Mouse (Mus musculus): ENCODE measurements at regions not wholly inside any gene's neighbourhood (a gene's known extent, or its start where the extent isn't known, plus 50 kb on each side); places are given as distances from the start of the nearest gene placed in this dataset.

DNA sequence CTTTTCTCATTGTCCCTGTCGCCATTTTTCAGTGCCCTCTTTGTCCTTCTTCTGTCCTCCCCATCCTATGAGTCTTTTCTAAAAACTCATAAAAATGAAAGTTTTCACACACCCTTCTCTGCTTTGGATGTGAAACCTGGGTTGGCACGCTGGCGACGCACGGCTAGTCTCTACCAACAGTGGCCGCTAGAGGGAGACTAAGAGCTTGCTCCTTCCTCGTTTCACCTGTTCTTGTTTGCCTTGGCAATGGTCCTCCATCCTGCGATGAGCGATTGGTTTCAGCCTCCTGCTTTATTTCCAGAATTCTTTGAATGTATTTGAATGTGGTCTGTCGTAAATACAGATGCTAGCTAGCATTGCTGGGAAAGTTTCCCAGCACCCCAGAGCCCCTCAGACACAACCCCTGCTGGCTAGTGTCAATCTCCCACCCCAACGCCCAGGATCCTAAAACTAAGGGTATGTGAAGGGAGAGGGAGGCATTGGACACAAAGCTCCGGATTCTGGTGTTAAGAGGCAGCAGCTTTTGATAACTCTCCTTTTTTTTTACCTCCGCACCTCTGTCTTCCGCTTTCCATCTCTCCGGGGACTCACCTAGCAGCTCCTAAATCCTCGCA is 85.8 kb upstream of the Hmcn1 start:
- H3K27me3 ChIP-seq (replicated peaks), result no peaks in the 10 kb centered on the region
- H3K4me3 ChIP-seq, result no peak overlapping the region
- H3K4me2 ChIP-seq, result no peak overlapping the region
- WGBS, result 35% methylated on average over 16 of the region's 16 CpGs
- no peaks in the 10 kb centered on the region for H3K9me3 ChIP-seq
- no peak overlapping the region for H3K27ac ChIP-seq
- H3K36me3 ChIP-seq (replicated peaks), result no peaks in the 10 kb centered on the region
- peak; percentile 90 for ATAC-seq (replicated peaks)
- no peaks in the 10 kb centered on the region for H3K4me1 ChIP-seq
- no peak overlapping the region for H3K9ac ChIP-seq

- H3K27me3 ChIP-seq (replicated peaks), result no peaks in the 10 kb centered on the region
- no peak overlapping the region for H3K4me3 ChIP-seq
- no peak overlapping the region for H3K9ac ChIP-seq
- ATAC-seq (replicated peaks), result 0 out of 2 replicates have a peak, but pooled peaks have one; percentile 17
- H3K4me1 ChIP-seq, result no peaks in the 10 kb centered on the region
- no peaks in the 10 kb centered on the region for H3K9me3 ChIP-seq
- 85% methylated on average over 15 of the region's 15 CpGs for WGBS
- no peaks in the 10 kb centered on the region for H3K36me3 ChIP-seq (replicated peaks)
- H3K27ac ChIP-seq, result no peak overlapping the region
- no peak overlapping the region for H3K4me2 ChIP-seq
These were observed 86.6 kb upstream of the Hmcn1 start for GRCm38 (mm10) chr1:151079614-151080360.

DNA sequence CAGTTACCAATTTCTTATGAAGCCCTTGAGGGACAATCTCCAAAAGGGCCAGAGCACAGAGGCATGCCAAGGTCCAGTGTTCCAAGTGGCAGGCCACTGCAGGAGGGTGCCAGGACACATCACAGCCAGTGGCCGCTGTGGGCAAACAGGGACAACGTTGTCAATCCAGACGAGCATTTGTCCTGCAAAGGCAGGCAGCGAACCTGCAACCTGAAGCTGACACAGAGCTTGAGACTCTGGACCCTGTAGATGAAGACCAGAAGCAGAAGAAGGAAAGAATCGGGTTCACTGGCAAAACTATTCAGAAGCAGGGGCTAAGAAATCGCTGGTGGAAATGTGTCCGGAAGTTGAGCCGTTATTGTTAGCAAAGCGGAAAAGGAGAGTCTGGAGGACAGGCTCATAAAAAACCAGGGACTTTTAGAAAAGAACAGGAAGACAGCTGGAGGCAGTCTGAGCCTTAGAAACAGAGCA is 87.3 kb upstream of the Hmcn1 start:
- no peak overlapping the region for H3K4me3 ChIP-seq
- no peak overlapping the region for H3K4me2 ChIP-seq
- no peaks in the 10 kb centered on the region for H3K27me3 ChIP-seq (replicated peaks)
- H3K9ac ChIP-seq, result no peak overlapping the region
- no peak for ATAC-seq (replicated peaks)
- no peaks in the 10 kb centered on the region for H3K4me1 ChIP-seq
- 78% methylated on average over 9 of the region's 9 CpGs for WGBS
- H3K27ac ChIP-seq, result no peak overlapping the region
- H3K9me3 ChIP-seq, result no peaks in the 10 kb centered on the region
- H3K36me3 ChIP-seq (replicated peaks), result no peaks in the 10 kb centered on the region

DNA sequence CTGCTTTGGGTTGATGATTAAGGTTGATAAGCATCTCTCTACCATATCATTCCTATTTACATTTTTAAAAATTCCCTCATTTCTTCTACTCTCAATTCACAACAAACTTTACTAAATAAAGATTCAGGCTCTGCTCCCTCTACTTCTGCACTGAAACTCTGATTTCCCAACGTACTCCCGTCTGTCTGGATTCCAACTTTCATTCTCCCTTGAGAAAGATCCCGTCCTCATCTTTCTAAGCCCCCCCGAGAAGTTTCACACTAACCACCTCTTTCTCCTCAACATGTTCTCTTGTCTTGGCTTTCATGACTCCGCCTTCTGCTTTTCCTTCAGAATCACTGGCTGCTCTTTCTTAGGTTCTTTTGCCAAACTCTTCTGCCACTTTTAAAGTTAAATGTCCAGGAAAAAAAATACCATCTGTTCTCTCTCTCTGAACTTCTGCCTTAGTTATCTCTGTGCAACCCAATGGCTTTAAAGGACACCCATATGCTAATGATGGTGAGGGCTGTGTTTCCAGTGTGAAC is 89.3 kb upstream of the Hmcn1 start:
- Histone ChIP-seq H3K36me3 (replicated peaks) (no peaks in the 10 kb centered on the region), H3K27ac (no peak overlapping the region), H3K9ac (no peak overlapping the region), H3K4me3 (no peak overlapping the region), H3K4me2 (no peak overlapping the region), H3K27me3 (replicated peaks) (no peaks in the 10 kb centered on the region), H3K4me1 (no peaks in the 10 kb centered on the region), H3K9me3 (no peaks in the 10 kb centered on the region)
- 90% methylated on average over 5 of the region's 5 CpGs for WGBS
- no peak for ATAC-seq (replicated peaks)

- no peak overlapping the region for H3K9ac ChIP-seq
- H3K27ac ChIP-seq, result no peak overlapping the region
- no peak for ATAC-seq (replicated peaks)
- H3K9me3 ChIP-seq, result no peaks in the 10 kb centered on the region
- H3K4me3 ChIP-seq, result no peak overlapping the region
- no peak overlapping the region for H3K4me2 ChIP-seq
- H3K4me1 ChIP-seq, result no peaks in the 10 kb centered on the region
- WGBS, result 94% methylated on average over 2 of the region's 2 CpGs
- no peaks in the 10 kb centered on the region for H3K27me3 ChIP-seq (replicated peaks)
- no peaks in the 10 kb centered on the region for H3K36me3 ChIP-seq (replicated peaks)
These were observed 90.6 kb upstream of the Hmcn1 start for GRCm38 (mm10) chr1:151083806-151084205.

- WGBS, result 61% methylated on average over 22 of the region's 22 CpGs
- ATAC-seq (replicated peaks), result no peak
These were observed 93.0 kb upstream of the Hmcn1 start for GRCm38 (mm10) chr1:151086111-151086859.

GRCm38 (mm10) chr1:151087151-151087660 is 94.0 kb upstream of the Hmcn1 start:
- peak; percentile 30; the same call in 1 of the 2 replicates for ATAC-seq (replicated peaks)
- Histone ChIP-seq H3K9me3 (no peaks in the 10 kb centered on the region), H3K9ac (no peak overlapping the region), H3K4me2 (no peak overlapping the region), H3K27me3 (replicated peaks) (no peaks in the 10 kb centered on the region), H3K36me3 (replicated peaks) (no peaks in the 10 kb centered on the region), H3K4me3 (no peak overlapping the region), H3K27ac (no peak overlapping the region), H3K4me1 (no peaks in the 10 kb centered on the region)
- WGBS, result 62% methylated on average over 8 of the region's 8 CpGs

More at GRCm38 (mm10) chr1:151086111-151086859, 93.0 kb upstream of the Hmcn1 start:
- no peak overlapping the region for H3K9ac ChIP-seq
- no peaks in the 10 kb centered on the region for H3K36me3 ChIP-seq (replicated peaks)
- no peaks in the 10 kb centered on the region for H3K4me1 ChIP-seq
- H3K27me3 ChIP-seq (replicated peaks), result no peaks in the 10 kb centered on the region
- H3K4me3 ChIP-seq, result no peak overlapping the region
- H3K4me2 ChIP-seq, result no peak overlapping the region
- H3K27ac ChIP-seq, result no peak overlapping the region
- H3K9me3 ChIP-seq, result no peaks in the 10 kb centered on the region

DNA sequence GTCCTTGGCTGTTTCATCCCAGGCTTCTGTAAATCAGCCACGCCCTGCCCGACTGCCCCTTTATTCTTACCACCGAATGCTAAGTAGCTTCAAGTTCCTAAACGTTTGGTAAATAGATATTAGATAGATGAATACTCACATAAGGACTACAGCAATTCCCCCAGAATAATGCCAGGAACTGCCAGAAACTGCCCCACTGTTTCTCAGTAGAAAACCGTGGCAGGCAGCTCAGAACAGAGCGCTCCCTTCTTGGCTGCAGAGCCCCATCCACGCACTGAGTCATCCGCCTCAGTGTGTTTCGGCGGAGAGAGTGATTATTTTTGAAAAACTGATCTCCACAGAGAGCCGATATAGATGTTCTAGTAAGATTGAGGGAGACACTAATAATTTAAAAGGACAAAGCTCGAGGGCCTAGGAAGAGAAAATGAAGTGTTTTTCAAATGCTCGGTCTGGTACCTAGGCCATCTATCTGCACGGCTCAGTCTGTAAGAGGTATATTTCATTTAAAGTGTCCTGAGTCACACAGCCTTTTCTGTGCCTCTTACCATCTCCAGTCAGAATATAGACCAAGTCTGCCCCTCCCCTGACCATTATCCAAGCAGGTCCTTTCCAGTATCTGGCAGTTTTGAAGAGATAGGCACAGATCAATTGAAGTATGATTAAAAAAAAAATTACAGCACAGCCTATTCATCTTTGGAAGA is 94.4 kb upstream of the Gm47985 start:
- Histone ChIP-seq H3K36me3 (replicated peaks) (no peaks in the 10 kb centered on the region), H3K27ac (no peak overlapping the region), H3K4me1 (no peaks in the 10 kb centered on the region), H3K9me3 (no peaks in the 10 kb centered on the region), H3K4me3 (no peak overlapping the region), H3K9ac (no peak overlapping the region), H3K4me2 (no peak overlapping the region), H3K27me3 (replicated peaks) (no peaks in the 10 kb centered on the region)
- 72% methylated on average over 14 of the region's 14 CpGs for WGBS
- ATAC-seq (replicated peaks), result peak; percentile 54

GRCm38 (mm10) chr1:151088535-151089125 is 93.7 kb upstream of the Gm47985 start:
- Histone ChIP-seq H3K4me1 (no peaks in the 10 kb centered on the region), H3K4me3 (no peak overlapping the region), H3K27me3 (replicated peaks) (no peaks in the 10 kb centered on the region), H3K36me3 (replicated peaks) (no peaks in the 10 kb centered on the region), H3K9ac (no peak overlapping the region), H3K9me3 (no peaks in the 10 kb centered on the region), H3K27ac (no peak overlapping the region), H3K4me2 (no peak overlapping the region)
- 0 out of 2 replicates have a peak, but pooled peaks have one; percentile 17 for ATAC-seq (replicated peaks)
- WGBS, result 63% methylated on average over 11 of the region's 11 CpGs

GRCm38 (mm10) chr1:151092035-151092434 is 90.3 kb upstream of the Gm47985 start:
- no peak overlapping the region for H3K4me3 ChIP-seq
- ATAC-seq (replicated peaks), result no peak
- no peak overlapping the region for H3K9ac ChIP-seq
- H3K9me3 ChIP-seq, result no peaks in the 10 kb centered on the region
- WGBS, result 73% methylated on average over 4 of the region's 4 CpGs
- no peak overlapping the region for H3K27ac ChIP-seq
- H3K27me3 ChIP-seq (replicated peaks), result no peaks in the 10 kb centered on the region
- H3K36me3 ChIP-seq (replicated peaks), result no peaks in the 10 kb centered on the region
- H3K4me2 ChIP-seq, result no peak overlapping the region
- peaks cover 7% of the 10 kb centered on the region; the same call in 1 of the 2 replicates for H3K4me1 ChIP-seq

- 0 out of 2 replicates have a peak overlapping the region, but pooled peaks have one; percentile 16 for H3K4me2 ChIP-seq
These were observed 86.8 kb upstream of the Gm47985 start for GRCm38 (mm10) chr1:151095344-151096050.

More at GRCm38 (mm10) chr1:151095344-151096050, 86.8 kb upstream of the Gm47985 start:
- Histone ChIP-seq H3K9ac (no peak overlapping the region), H3K9me3 (no peaks in the 10 kb centered on the region), H3K27ac (no peak overlapping the region), H3K4me3 (no peak overlapping the region), H3K36me3 (replicated peaks) (no peaks in the 10 kb centered on the region), H3K27me3 (replicated peaks) (no peaks in the 10 kb centered on the region), H3K4me1 (peaks cover 7% of the 10 kb centered on the region; the same call in 1 of the 2 replicates)
- 58% methylated on average over 10 of the region's 10 CpGs for WGBS
- peak; percentile 72; the same call in 1 of the 2 replicates for ATAC-seq (replicated peaks)

All from midbrain, embryonic 15.5 days (tissue).